Mouse (Mus musculus): Measurements from ENCODE around the gene Rbmx. TPM values are rescaled to one million over a fixed set of nuclear protein-coding genes. Genes with fewer than 3 reads are reported as not detected.

The Rbmx gene
- 166 and 169 TPM in 2 replicates for polyA plus RNA-seq (2015; fragmentation: Nextera tagmentation; extraction: Ambion mirVana)

- Histone ChIP-seq H3K36me3 (peaks cover 14% of the 10 kb centered on the region; the same call in 1 of the 2 replicates), H3K27ac (peak within 1 kb of the TSS; percentile 93), H3K9me3 (no peaks in the 10 kb centered on the region), H3K4me2 (peak within 1 kb of the TSS; percentile 57), H3K4me3 (peak within 1 kb of the TSS; percentile 54), H3K27me3 (no peaks in the 10 kb centered on the region), H3K9ac (peak within 1 kb of the TSS; percentile 83), H3K4me1 (no peaks in the 10 kb centered on the region)
- 22% methylated on average over 50 of the region's 50 CpGs for WGBS
- ATAC-seq (ENCODE audit: insufficient number of reproducible peaks, insufficient read depth, low FRiP score, low TSS enrichment, low read depth), result peak; percentile 95
Measured at GRCm38 (mm10) chrX:57392367-57393246, at the start of gene Rbmx. Rbmx (minus strand) TSS chrX:57393036.

- no peak for ATAC-seq (ENCODE audit: insufficient number of reproducible peaks, insufficient read depth, low FRiP score, low TSS enrichment, low read depth)
- Histone ChIP-seq H3K27me3 (no peaks in the 10 kb centered on the region), H3K4me1 (no peaks in the 10 kb centered on the region), H3K9ac (no peak overlapping the region), H3K4me3 (no peak overlapping the region), H3K4me2 (no peak overlapping the region), H3K36me3 (no peaks in the 10 kb centered on the region), H3K9me3 (no peaks in the 10 kb centered on the region), H3K27ac (no peak overlapping the region)
- WGBS, result 85% methylated on average over 2 of the region's 2 CpGs
Measured at GRCm38 (mm10) chrX:57433897-57434296, 41.1 kb upstream of the Rbmx start.

GRCm38 (mm10) chrX:57431610-57432009, 38.8 kb upstream of the Rbmx start:
- WGBS, result 13% methylated on average over 2 of the region's 2 CpGs
- Histone ChIP-seq H3K4me3 (no peak overlapping the region), H3K9ac (no peak overlapping the region), H3K36me3 (no peaks in the 10 kb centered on the region), H3K9me3 (no peaks in the 10 kb centered on the region), H3K4me1 (no peaks in the 10 kb centered on the region), H3K27ac (no peak overlapping the region), H3K27me3 (no peaks in the 10 kb centered on the region), H3K4me2 (no peak overlapping the region)
- no peak for ATAC-seq (ENCODE audit: insufficient number of reproducible peaks, insufficient read depth, low FRiP score, low TSS enrichment, low read depth)

- no peaks in the 10 kb centered on the region for H3K9me3 ChIP-seq
- H3K36me3 ChIP-seq, result no peaks in the 10 kb centered on the region
- no peak within 1 kb of the TSS for H3K27ac ChIP-seq
- ATAC-seq (ENCODE audit: insufficient number of reproducible peaks, insufficient read depth, low FRiP score, low TSS enrichment, low read depth), result no peak
- H3K4me1 ChIP-seq, result no peaks in the 10 kb centered on the region
- H3K27me3 ChIP-seq, result no peaks in the 10 kb centered on the region
- WGBS, result 89% methylated on average over 12 of the region's 12 CpGs
- H3K4me2 ChIP-seq, result no peak within 1 kb of the TSS
- H3K9ac ChIP-seq, result no peak within 1 kb of the TSS
- H3K4me3 ChIP-seq, result no peak within 1 kb of the TSS
Measured at GRCm38 (mm10) chrX:57408769-57409168, 15.9 kb upstream of the Rbmx start, which contains the start of gene Gm364. Gm364 (plus strand) TSS chrX:57409154.

- no peaks in the 10 kb centered on the region for H3K27me3 ChIP-seq
- ATAC-seq (ENCODE audit: insufficient number of reproducible peaks, insufficient read depth, low FRiP score, low TSS enrichment, low read depth), result no peak
- H3K36me3 ChIP-seq, result no peaks in the 10 kb centered on the region
- no peak overlapping the region for H3K27ac ChIP-seq
- H3K9me3 ChIP-seq, result no peaks in the 10 kb centered on the region
- H3K4me3 ChIP-seq, result no peak overlapping the region
- no peaks in the 10 kb centered on the region for H3K4me1 ChIP-seq
- no peak overlapping the region for H3K9ac ChIP-seq
- H3K4me2 ChIP-seq, result no peak overlapping the region
Measured at GRCm38 (mm10) chrX:57403651-57404050, 10.8 kb upstream of the Rbmx start.

- H3K36me3 ChIP-seq, result no peaks in the 10 kb centered on the region
- WGBS, result 79% methylated on average over 1 of the region's 1 CpGs
- no peak overlapping the region for H3K27ac ChIP-seq
- no peak for ATAC-seq (ENCODE audit: insufficient number of reproducible peaks, insufficient read depth, low FRiP score, low TSS enrichment, low read depth)
- no peaks in the 10 kb centered on the region for H3K4me1 ChIP-seq
- H3K27me3 ChIP-seq, result no peaks in the 10 kb centered on the region
- H3K9me3 ChIP-seq, result no peaks in the 10 kb centered on the region
- H3K9ac ChIP-seq, result no peak overlapping the region
- no peak overlapping the region for H3K4me2 ChIP-seq
- no peak overlapping the region for H3K4me3 ChIP-seq
Measured at GRCm38 (mm10) chrX:57401388-57401787, 8.6 kb upstream of the Rbmx start.

GRCm38 (mm10) chrX:57393412-57393811, 576 bp upstream of the Rbmx start:
- ATAC-seq (ENCODE audit: insufficient number of reproducible peaks, insufficient read depth, low FRiP score, low TSS enrichment, low read depth), result no peak
- Histone ChIP-seq H3K9ac (no peak overlapping the region), H3K36me3 (peaks cover 14% of the 10 kb centered on the region; the same call in 1 of the 2 replicates), H3K4me2 (peak overlapping the region; percentile 50), H3K4me3 (peak overlapping the region; percentile 54), H3K9me3 (no peaks in the 10 kb centered on the region), H3K4me1 (no peaks in the 10 kb centered on the region), H3K27ac (no peak overlapping the region), H3K27me3 (no peaks in the 10 kb centered on the region)
- 23% methylated on average over 7 of the region's 7 CpGs for WGBS

- no peak for ATAC-seq (ENCODE audit: insufficient number of reproducible peaks, insufficient read depth, low FRiP score, low TSS enrichment, low read depth)
- Histone ChIP-seq H3K9me3 (no peaks in the 10 kb centered on the region), H3K36me3 (peaks cover 53% of the 10 kb centered on the region), H3K9ac (no peak overlapping the region), H3K4me1 (no peaks in the 10 kb centered on the region), H3K27ac (no peak overlapping the region), H3K4me2 (no peak overlapping the region), H3K4me3 (no peak overlapping the region), H3K27me3 (no peaks in the 10 kb centered on the region)
- WGBS, result 77% methylated on average over 5 of the region's 5 CpGs
Measured at GRCm38 (mm10) chrX:57380915-57381314, 11.9 kb downstream of the Rbmx start.

GRCm38 (mm10) chrX:57378579-57378978, 14.3 kb downstream of the Rbmx start:
- Histone ChIP-seq H3K9me3 (no peaks in the 10 kb centered on the region), H3K4me3 (no peak overlapping the region), H3K4me2 (no peak overlapping the region), H3K36me3 (peaks cover 32% of the 10 kb centered on the region), H3K9ac (no peak overlapping the region), H3K4me1 (no peaks in the 10 kb centered on the region), H3K27ac (no peak overlapping the region), H3K27me3 (no peaks in the 10 kb centered on the region)
- WGBS, result 86% methylated on average over 3 of the region's 3 CpGs
- ATAC-seq (ENCODE audit: insufficient number of reproducible peaks, insufficient read depth, low FRiP score, low TSS enrichment, low read depth), result no peak

- H3K4me1 ChIP-seq, result no peaks in the 10 kb centered on the region
- peaks cover 28% of the 10 kb centered on the region for H3K36me3 ChIP-seq
- H3K4me3 ChIP-seq, result no peak overlapping the region
- 81% methylated on average over 3 of the region's 3 CpGs for WGBS
- no peak overlapping the region for H3K4me2 ChIP-seq
- H3K27ac ChIP-seq, result no peak overlapping the region
- H3K27me3 ChIP-seq, result no peaks in the 10 kb centered on the region
- H3K9ac ChIP-seq, result no peak overlapping the region
- ATAC-seq (ENCODE audit: insufficient number of reproducible peaks, insufficient read depth, low FRiP score, low TSS enrichment, low read depth), result no peak
- no peaks in the 10 kb centered on the region for H3K9me3 ChIP-seq
Measured at GRCm38 (mm10) chrX:57377096-57377495, 15.7 kb downstream of the Rbmx start.

GRCm38 (mm10) chrX:57374029-57374428, 18.8 kb downstream of the Rbmx start:
- Histone ChIP-seq H3K27ac (no peak overlapping the region), H3K36me3 (peaks cover 12% of the 10 kb centered on the region), H3K4me3 (no peak overlapping the region), H3K27me3 (no peaks in the 10 kb centered on the region), H3K9me3 (no peaks in the 10 kb centered on the region), H3K9ac (no peak overlapping the region), H3K4me1 (no peaks in the 10 kb centered on the region), H3K4me2 (no peak overlapping the region)
- ATAC-seq (ENCODE audit: insufficient number of reproducible peaks, insufficient read depth, low FRiP score, low TSS enrichment, low read depth), result no peak
- 68% methylated on average over 2 of the region's 2 CpGs for WGBS

GRCm38 (mm10) chrX:57373543-57373942, 19.3 kb downstream of the Rbmx start:
- WGBS, result 90% methylated on average over 2 of the region's 2 CpGs
- Histone ChIP-seq H3K27me3 (no peaks in the 10 kb centered on the region), H3K9me3 (no peaks in the 10 kb centered on the region), H3K9ac (no peak overlapping the region), H3K4me3 (no peak overlapping the region), H3K36me3 (peaks cover 8% of the 10 kb centered on the region), H3K4me2 (no peak overlapping the region), H3K4me1 (no peaks in the 10 kb centered on the region), H3K27ac (no peak overlapping the region)
- ATAC-seq (ENCODE audit: insufficient number of reproducible peaks, insufficient read depth, low FRiP score, low TSS enrichment, low read depth), result no peak
